Mouse (Mus musculus) liver, adult 2 months (tissue): Measurements from ENCODE around the gene Mecom. TPM values are rescaled to one million over a fixed set of nuclear protein-coding genes. Genes with fewer than 3 reads are reported as not detected.

Experiments used
- DNase-seq: peaks from one replicate; pipeline ENCODE4 v3.0.0-alpha.2; 2011; ENCODE audit warnings: low read depth, low spot score; ENCODE audit errors: extremely low read depth
- H3K27ac ChIP-seq: fragments of 200-500 bp; replicated peaks from 2 replicates; pipeline ENCODE4 v1.5.1; 2012; ENCODE audit warnings: low read depth, mild to moderate bottlenecking, control low read depth, inconsistent platforms, low read length; ENCODE audit not compliant: insufficient read depth
- H3K27me3 ChIP-seq: fragments of 200-500 bp; 2 replicates; pipeline ENCODE4 v1.6.1; 2012; ENCODE audit warnings: mild to moderate bottlenecking, moderate library complexity, low read length, inconsistent platforms; ENCODE audit not compliant: control insufficient read depth, insufficient read depth
- H3K36me3 ChIP-seq: fragments of 200-500 bp; 2 replicates; pipeline ENCODE4 v1.6.1; 2012; ENCODE audit warnings: low read length, inconsistent platforms; ENCODE audit not compliant: control insufficient read depth, insufficient read depth
- H3K4me1 ChIP-seq: fragments of 200-500 bp; 2 replicates; pipeline ENCODE4 v1.6.1; 2011; ENCODE audit warnings: low read length; ENCODE audit not compliant: control insufficient read depth, insufficient read depth
- H3K4me3 ChIP-seq: fragments of 200-500 bp; 2 replicates; pipeline ENCODE4 v1.5.1; 2011; ENCODE audit warnings: low read depth, mild to moderate bottlenecking, control low read depth, low read length, moderate library complexity; ENCODE audit not compliant: insufficient read depth
- H3K79me2 ChIP-seq: fragments of 200-500 bp; 2 replicates; pipeline ENCODE4 v1.6.1; 2012; ENCODE audit warnings: inconsistent platforms, mild to moderate bottlenecking, low read length, moderate library complexity; ENCODE audit not compliant: control insufficient read depth, insufficient read depth
- H3K9ac ChIP-seq: fragments of 200-500 bp; 2 replicates; pipeline ENCODE4 v1.6.1; 2012; ENCODE audit warnings: low read depth, mild to moderate bottlenecking, control low read depth, inconsistent platforms, low read length
- CTCF ChIP-seq: fragments of 200-500 bp; IDR thresholded peaks from 2 replicates; pipeline ENCODE4 v1.5.1; 2011; ENCODE audit warnings: low read depth, low read length, control low read depth
- POLR2A ChIP-seq: fragments of 200-500 bp; IDR thresholded peaks from 2 replicates; pipeline ENCODE4 v1.6.1; 2011; ENCODE audit warnings: low read length, control low read depth; ENCODE audit not compliant: insufficient read depth; ENCODE audit errors: extremely low read depth
- WGBS: fragments of 180-500 bp; shearing (Covaris S2); methylation state at CpG from one replicate; pipeline ENCODE4 v1.1.7; 2018; 5-methylcytosine and 5-hydroxymethylcytosine counted together
- polyA plus RNA-seq: library from polyadenylated mRNA; depleted of rRNA; stranded (reverse); fragments of >200 nt; gene quantifications from 2 replicates; pipeline ENCODE4 v1.2.3, GENCODE M21; 2012
- total RNA-seq: library from RNA; depleted of rRNA; stranded (reverse); fragments of >200 nt; gene quantifications from 2 replicates; pipeline ENCODE4 v1.2.3, GENCODE M21; 2014

The Mecom gene
- total and polyA plus RNA-seq, 2 experiments: 0.39 to 1.4 TPM

DNA sequence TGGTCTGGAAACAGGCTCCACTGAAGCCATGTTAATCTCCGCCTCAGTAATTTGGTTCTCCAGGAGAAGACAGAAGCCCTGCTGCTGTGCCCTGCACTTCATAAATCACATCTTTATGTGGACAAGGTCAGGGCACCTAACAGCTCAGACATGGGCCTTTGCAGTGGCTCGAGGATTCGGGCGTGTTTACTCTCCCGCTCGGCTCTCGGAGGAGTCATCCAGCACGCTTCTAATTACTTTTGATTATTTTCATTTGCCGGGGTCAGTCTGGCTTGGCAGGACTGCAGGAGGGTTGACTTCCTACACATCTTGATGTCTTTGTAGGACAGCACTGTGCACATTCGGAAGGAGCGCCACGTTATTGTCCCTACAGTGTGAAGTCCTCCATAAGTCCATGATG is 529.6 kb downstream of the Mecom start:
- no peaks in the 10 kb centered on the region for H3K79me2 ChIP-seq
- H3K9ac ChIP-seq: no peak overlapping the region
- 60% methylated on average over 12 of the region's 12 CpGs for WGBS

DNA sequence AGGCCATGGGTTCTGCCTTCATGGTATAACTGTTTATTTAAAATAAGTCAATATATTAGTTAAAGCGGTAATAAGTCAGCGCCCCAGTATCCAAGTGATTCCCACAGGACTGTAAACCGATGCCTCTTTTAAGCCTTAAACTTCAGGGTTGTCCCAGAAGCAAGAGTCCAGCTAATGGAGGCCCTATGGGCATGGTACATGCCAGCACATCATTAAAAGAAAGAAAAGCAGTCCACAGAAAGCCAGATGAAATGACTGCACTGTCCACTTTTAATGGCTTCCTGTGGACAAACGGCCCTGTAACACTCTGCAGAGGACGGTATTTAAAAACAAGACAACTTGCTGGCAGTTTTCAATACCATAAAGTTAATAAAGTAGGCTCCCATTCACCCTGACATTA is 531.0 kb downstream of the Mecom start:
- H3K27ac ChIP-seq: no peak overlapping the region
- no peak for DNase-seq
- no peaks in the 10 kb centered on the region for H3K79me2 ChIP-seq
- no peaks in the 10 kb centered on the region for H3K27me3 ChIP-seq
- WGBS: 82% methylated on average over 5 of the region's 5 CpGs
- no peaks in the 10 kb centered on the region for H3K4me1 ChIP-seq
- no peaks in the 10 kb centered on the region for H3K36me3 ChIP-seq
- H3K9ac ChIP-seq: no peak overlapping the region
- no peak overlapping the region for H3K4me3 ChIP-seq
- TF ChIP-seq CTCF (no peak), POLR2A (no peak)

More for the DNA sequence above, 529.6 kb downstream of the Mecom start:
- H3K27me3 ChIP-seq: no peaks in the 10 kb centered on the region
- no peak for DNase-seq
- no peak overlapping the region for H3K27ac ChIP-seq
- TF ChIP-seq CTCF (no peak), POLR2A (no peak)
- no peaks in the 10 kb centered on the region for H3K36me3 ChIP-seq
- H3K4me3 ChIP-seq: no peak overlapping the region
- H3K4me1 ChIP-seq: no peaks in the 10 kb centered on the region

GRCm38 (mm10) chr3:30014962-30015660 is 532.7 kb downstream of the Mecom start:
- no peaks in the 10 kb centered on the region for H3K36me3 ChIP-seq
- no peaks in the 10 kb centered on the region for H3K4me1 ChIP-seq
- no peak overlapping the region for H3K9ac ChIP-seq
- H3K27ac ChIP-seq: no peak overlapping the region
- no peaks in the 10 kb centered on the region for H3K79me2 ChIP-seq
- no peaks in the 10 kb centered on the region for H3K27me3 ChIP-seq
- H3K4me3 ChIP-seq: no peak overlapping the region
- WGBS: 13% methylated on average over 10 of the region's 10 CpGs
- TF ChIP-seq POLR2A: no peak
- peak; percentile 87 for TF ChIP-seq CTCF
- peak; percentile 26 for DNase-seq

GRCm38 (mm10) chr3:30014279-30014678 is 533.5 kb downstream of the Mecom start:
- Histone ChIP-seq H3K4me3 (no peak overlapping the region), H3K27ac (no peak overlapping the region), H3K9ac (no peak overlapping the region), H3K79me2 (no peaks in the 10 kb centered on the region), H3K36me3 (no peaks in the 10 kb centered on the region), H3K4me1 (no peaks in the 10 kb centered on the region), H3K27me3 (no peaks in the 10 kb centered on the region)
- no peak for TF ChIP-seq POLR2A
- no peak for TF ChIP-seq CTCF
- DNase-seq: no peak
- WGBS: 63% methylated on average over 1 of the region's 1 CpGs

- Histone ChIP-seq H3K27ac (no peak overlapping the region), H3K36me3 (no peaks in the 10 kb centered on the region), H3K79me2 (no peaks in the 10 kb centered on the region), H3K27me3 (no peaks in the 10 kb centered on the region), H3K9ac (no peak overlapping the region), H3K4me3 (no peak overlapping the region), H3K4me1 (no peaks in the 10 kb centered on the region)
- 88% methylated on average over 1 of the region's 1 CpGs for WGBS
- no peak for DNase-seq
- TF ChIP-seq POLR2A: no peak
- TF ChIP-seq CTCF: no peak
Measured at GRCm38 (mm10) chr3:30013416-30013815, 534.4 kb downstream of the Mecom start.

- Histone ChIP-seq H3K27ac (peak overlapping the region; percentile 64), H3K9ac (peak overlapping the region; percentile 71)
- TF ChIP-seq POLR2A (no peak), CTCF (no peak)
Measured at GRCm38 (mm10) chr3:30012666-30013365, 535.0 kb downstream of the Mecom start.

More at GRCm38 (mm10) chr3:30012666-30013365, 535.0 kb downstream of the Mecom start:
- peak overlapping the region; percentile 77 for H3K4me3 ChIP-seq
- WGBS: under 1% methylated on average over 29 of the region's 29 CpGs
- H3K27me3 ChIP-seq: no peaks in the 10 kb centered on the region
- H3K36me3 ChIP-seq: no peaks in the 10 kb centered on the region
- no peak for DNase-seq
- no peaks in the 10 kb centered on the region for H3K4me1 ChIP-seq
- H3K79me2 ChIP-seq: no peaks in the 10 kb centered on the region
